Comparison of ENCODE assay signal across 14 mouse cellular contexts in genomic region chr11:110429837-110430418, GRCm38 (mm10).
"Had no signal": no experiment of that assay in that cellular context is flagged by ENCODE, and none has a peak within 500 bp of the region (broad histone marks: within the 10 kb centered on the region; RNA-seq: fewer than 3 reads in every experiment).

No protein-coding gene starts in this region.

- DNase-seq: kidney, adult 11 months; kidney, postnatal 14 days; lung, embryonic 14.5 days; lung, postnatal 10 days; lung, postnatal 4 days; spleen, adult 18-20 months; thymus, adult 2 months; thymus, postnatal 25 days had no signal

- H3K27me3 ChIP-seq: kidney, embryonic 15.5 days; liver, embryonic 15.5 days; megakaryocyte, embryonic 14.5 days; midbrain, embryonic 15.5 days; neural tube, embryonic 12.5 days; stomach, embryonic 15.5 days had no signal

- H3K36me3 ChIP-seq: kidney, embryonic 15.5 days; midbrain, embryonic 15.5 days; neural tube, embryonic 12.5 days; stomach, embryonic 15.5 days had no signal

- H3K27ac ChIP-seq: kidney, embryonic 15.5 days; liver, embryonic 15.5 days; midbrain, embryonic 15.5 days; neural tube, embryonic 12.5 days; stomach, embryonic 15.5 days had no signal

- H3K4me3 ChIP-seq: kidney, embryonic 15.5 days; liver, embryonic 15.5 days; megakaryocyte, embryonic 14.5 days; midbrain, embryonic 15.5 days; neural tube, embryonic 12.5 days; stomach, embryonic 15.5 days had no signal
